Mouse (Mus musculus): ENCODE measurements at regions not wholly inside any gene's neighbourhood (a gene's known extent, or its start where the extent isn't known, plus 50 kb on each side); places are given as distances from the start of the nearest gene placed in this dataset.

DNA sequence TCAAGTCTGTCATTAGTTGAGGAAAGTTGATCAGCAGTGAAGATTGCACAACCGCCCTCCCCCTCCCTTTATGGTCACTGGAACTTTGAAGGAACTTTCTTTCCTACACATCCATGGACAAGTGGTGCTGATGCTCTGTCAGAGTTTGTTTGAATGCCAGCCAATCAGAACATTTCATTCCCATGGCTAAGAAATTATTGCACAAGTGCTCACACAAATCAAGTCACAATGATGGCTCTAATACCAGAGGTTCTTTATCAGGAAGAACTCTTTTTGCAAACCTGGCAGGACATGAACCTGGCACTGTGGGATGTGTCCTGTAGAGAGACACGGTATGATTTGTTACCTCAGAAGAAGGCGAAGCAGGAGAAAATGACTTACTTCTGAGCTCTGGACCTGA is 54.3 kb upstream of the Spry2 start:
- no peak for DNase-seq (ENCODE audit: low read depth, low spot score)

- DNase-seq (ENCODE audit: low read depth, low spot score): no peak
Measured at GRCm38 (mm10) chr14:105955082-105955481, 58.5 kb upstream of the Spry2 start.

DNA sequence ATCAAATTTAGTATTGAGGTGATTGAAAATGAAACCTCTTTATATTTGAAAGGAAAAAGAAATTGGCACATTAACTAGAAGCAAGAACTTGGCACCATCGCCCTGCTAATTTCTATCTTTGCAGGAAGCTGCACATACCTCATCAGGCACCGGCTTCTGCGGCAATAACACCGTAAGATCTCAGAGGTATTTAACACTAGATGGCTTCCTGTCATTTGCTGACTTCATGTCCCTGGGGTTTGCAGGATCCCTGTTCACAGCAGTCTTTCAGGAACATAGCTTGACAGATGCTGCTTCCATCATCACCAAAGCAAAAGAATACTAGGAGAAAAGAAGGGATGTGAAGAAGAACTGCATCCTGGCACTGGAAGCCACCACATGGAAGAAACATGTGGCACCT is 60.2 kb upstream of the Spry2 start:
- no peak for DNase-seq (ENCODE audit: low read depth, low spot score)

GRCm38 (mm10) chr14:105958005-105958404 is 61.4 kb upstream of the Spry2 start:
- no peak for DNase-seq (ENCODE audit: low read depth, low spot score)

GRCm38 (mm10) chr14:105979544-105980323 is 83.1 kb upstream of the Spry2 start:
- no peak for DNase-seq (ENCODE audit: low read depth, low spot score)

DNA sequence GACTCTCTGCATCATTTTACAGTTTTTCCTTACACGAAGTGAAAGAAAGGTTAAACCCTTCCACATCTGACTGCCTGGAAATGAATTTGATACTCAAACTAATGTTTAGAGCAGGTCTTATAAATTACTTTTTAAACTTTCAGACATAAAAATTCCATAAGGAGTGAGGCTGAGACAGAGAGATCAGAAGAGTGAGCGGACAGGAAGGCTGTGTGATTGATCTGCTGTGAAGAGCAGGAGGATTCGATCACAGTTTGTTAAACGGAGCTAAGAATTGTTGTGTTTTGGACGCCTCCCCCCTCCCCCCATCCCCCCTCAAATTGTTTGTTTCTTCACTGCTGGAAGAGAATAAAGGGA is 83.7 kb upstream of the Spry2 start:
- no peak for DNase-seq (ENCODE audit: low read depth, low spot score)

DNA sequence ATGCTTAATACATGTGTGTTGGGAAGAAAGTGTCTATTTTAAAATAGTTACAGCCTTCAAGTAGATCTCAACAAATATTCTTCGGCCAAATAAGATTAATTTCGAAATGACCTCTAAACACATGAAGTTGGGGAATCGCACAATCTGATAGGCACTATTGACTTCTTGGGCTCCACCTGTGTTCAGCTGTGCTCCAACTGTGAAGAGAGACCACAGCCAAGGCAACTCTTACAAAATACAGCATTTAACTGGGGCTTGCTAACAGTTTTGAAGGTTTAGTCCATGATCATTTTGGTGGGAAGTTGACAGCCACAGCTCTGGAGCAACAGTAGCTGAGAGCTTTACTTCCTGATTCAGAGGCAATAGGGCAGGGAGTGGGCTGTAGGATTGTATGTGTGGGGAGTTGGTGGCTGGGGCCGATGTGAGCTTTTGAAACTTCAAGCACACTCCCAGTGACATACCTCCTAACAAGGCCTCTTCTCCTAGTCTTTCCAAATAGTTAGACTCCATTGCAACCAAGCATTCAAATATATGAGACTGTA is 90.8 kb upstream of the Spry2 start:
- no peak for DNase-seq (ENCODE audit: low read depth, low spot score)

DNA sequence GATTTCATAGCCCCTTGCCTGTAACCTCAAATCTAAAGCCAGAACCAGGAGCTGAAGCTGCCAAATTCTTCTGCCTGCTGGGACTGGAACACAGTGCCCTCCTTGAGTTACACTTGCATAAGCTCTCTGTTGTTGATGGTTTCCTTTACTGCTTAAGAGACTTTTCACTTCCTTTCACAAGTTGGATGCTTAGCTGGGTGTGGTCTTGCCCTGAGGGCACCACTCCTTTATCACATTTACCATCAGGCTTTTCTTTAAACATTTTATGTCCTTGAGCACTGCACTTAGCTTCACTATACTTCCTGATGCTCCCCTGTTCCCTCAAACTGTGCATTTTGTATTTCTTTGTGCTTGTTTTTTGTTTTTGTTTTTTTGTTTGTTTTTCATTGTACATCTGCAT is 92.1 kb upstream of the Spry2 start:
- DNase-seq (ENCODE audit: low read depth, low spot score): no peak

GRCm38 (mm10) chr14:105993124-105993523 is 96.5 kb upstream of the Spry2 start:
- DNase-seq (ENCODE audit: low read depth, low spot score): no peak

GRCm38 (mm10) chr14:105999801-106000200 is 103.2 kb upstream of the Spry2 start:
- DNase-seq (ENCODE audit: low read depth, low spot score): no peak

- no peak for DNase-seq (ENCODE audit: low read depth, low spot score)
Measured at GRCm38 (mm10) chr14:106007769-106008168, 98.2 kb upstream of the Trim52 start.

DNA sequence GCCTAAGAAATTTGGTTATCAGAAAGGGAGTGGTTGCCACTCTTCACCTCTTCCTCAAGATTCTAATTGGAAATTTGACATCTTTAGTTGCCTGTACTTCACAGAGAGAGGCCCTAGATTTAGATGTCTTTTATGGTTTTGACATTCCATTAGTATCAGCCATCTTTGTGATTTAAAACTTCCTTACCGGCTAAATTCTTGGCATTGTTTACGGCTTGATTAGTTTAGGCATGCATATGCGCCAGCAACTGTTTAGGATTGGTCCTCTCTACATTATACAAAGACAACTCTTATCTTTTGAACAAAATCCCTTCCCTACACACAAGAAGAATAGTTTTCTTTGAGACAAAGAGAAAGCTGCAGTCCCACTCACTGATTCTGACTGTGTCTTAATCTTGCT is 97.0 kb upstream of the Trim52 start:
- no peak for DNase-seq (ENCODE audit: low read depth, low spot score)

- no peak for DNase-seq (ENCODE audit: low read depth, low spot score)
Measured at GRCm38 (mm10) chr14:106010961-106011360, 95.0 kb upstream of the Trim52 start.

GRCm38 (mm10) chr14:106011991-106012427 is 94.0 kb upstream of the Trim52 start:
- no peak for DNase-seq (ENCODE audit: low read depth, low spot score)

DNA sequence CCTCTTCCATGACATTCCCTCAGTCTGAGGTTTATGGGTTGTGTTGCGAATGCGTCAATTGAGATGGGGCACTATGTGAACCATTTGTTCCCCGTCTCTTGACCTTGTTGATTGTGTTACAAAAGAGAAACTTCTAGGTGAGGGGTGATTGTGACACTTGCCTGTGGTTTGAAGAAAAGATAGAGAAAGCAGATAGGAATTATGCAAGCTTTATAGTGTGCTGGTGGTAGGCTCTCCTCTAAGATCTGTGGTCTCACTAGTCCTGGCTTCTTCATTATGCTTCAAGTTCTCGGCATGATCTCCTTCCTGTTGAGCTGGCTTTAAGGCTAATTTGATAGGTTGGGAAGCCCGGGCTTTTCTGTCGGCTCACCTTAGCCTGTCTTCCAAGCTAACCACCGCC is 83.2 kb upstream of the Trim52 start:
- no peak for DNase-seq (ENCODE audit: low read depth, low spot score)

- peak; percentile 4 for DNase-seq (ENCODE audit: low read depth, low spot score)
Measured at GRCm38 (mm10) chr14:106026815-106027214, 79.2 kb upstream of the Trim52 start.

- DNase-seq (ENCODE audit: low read depth, low spot score): no peak
Measured at GRCm38 (mm10) chr14:106027686-106028085, 78.3 kb upstream of the Trim52 start.

DNA sequence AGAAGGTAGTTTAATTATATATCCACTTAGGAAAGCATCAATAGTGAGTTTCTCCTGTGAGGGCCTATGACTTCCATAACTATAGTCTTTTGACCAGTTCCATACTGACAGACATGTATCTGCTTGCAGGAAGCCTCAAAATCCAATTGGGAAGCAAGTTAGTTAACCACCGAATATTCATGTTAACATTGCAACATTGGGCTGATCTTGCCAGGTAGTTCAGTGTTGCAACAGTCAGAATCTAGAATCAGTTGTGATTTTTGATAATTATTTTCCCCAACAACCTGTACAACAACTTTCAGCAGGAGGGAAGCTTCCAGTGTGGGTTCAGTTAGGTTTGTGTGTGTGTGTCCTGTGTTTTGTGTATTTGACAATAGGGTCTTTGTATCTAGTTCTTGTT is 74.9 kb upstream of the Trim52 start:
- DNase-seq (ENCODE audit: low read depth, low spot score): no peak

DNA sequence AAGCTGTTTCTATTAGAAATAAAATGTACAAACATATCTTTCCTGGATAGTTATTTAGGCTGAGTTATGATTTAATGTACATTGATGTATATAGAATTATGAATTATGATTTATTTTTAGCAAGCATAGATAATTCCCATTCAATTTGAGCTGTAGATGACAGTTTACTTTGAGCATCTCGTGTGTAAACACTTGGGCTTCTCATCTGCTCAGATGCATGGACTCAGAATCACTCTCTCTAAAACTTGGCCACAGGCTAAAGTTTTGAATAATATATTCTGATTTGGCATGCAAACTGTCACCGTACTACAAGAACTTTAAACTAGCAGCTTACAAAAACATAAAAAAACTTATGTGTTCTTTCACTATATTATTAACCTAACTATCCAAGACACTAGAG is 72.2 kb upstream of the Trim52 start:
- DNase-seq (ENCODE audit: low read depth, low spot score): no peak

- no peak for DNase-seq (ENCODE audit: low read depth, low spot score)
Measured at GRCm38 (mm10) chr14:106034933-106035665, 70.9 kb upstream of the Trim52 start.

GRCm38 (mm10) chr14:106044274-106044673 is 61.7 kb upstream of the Trim52 start:
- DNase-seq (ENCODE audit: low read depth, low spot score): no peak

GRCm38 (mm10) chr14:106050231-106050630 is 55.8 kb upstream of the Trim52 start:
- no peak for DNase-seq (ENCODE audit: low read depth, low spot score)
